Mouse (Mus musculus) forebrain, embryonic 15.5 days (tissue): Measurements from ENCODE around the gene Pard3b. TPM values are rescaled to one million over a fixed set of nuclear protein-coding genes. Genes with fewer than 3 reads are reported as not detected.

ENCODE experiments used
- ATAC-seq: fragments of 200-750 bp; cut with Nextera tagmentation; replicated peaks from 2 replicates; pipeline ENCODE4 v1.8.0; 2017; ENCODE audit warnings: mild to moderate bottlenecking, moderate TSS enrichment, moderate library complexity
- H3K27ac ChIP-seq: fragments of 300-500 bp; sonication (generic); replicated peaks from 2 replicates; pipeline ENCODE4 v1.5.1; 2015; ENCODE audit warnings: mild to moderate bottlenecking, inconsistent platforms
- H3K27me3 ChIP-seq: fragments of 300-500 bp; sonication (generic); 2 replicates; pipeline ENCODE4 v1.6.1; 2015; ENCODE audit warnings: inconsistent platforms
- H3K36me3 ChIP-seq: fragments of 300-500 bp; sonication (generic); 2 replicates; pipeline ENCODE4 v1.6.1; 2015; ENCODE audit warnings: mild to moderate bottlenecking, inconsistent platforms
- H3K4me1 ChIP-seq: fragments of 300-500 bp; sonication (generic); 2 replicates; pipeline ENCODE4 v1.6.1; 2015; ENCODE audit warnings: inconsistent platforms
- H3K4me2 ChIP-seq: fragments of 300-500 bp; sonication (generic); replicated peaks from 2 replicates; pipeline ENCODE4 v1.6.1; 2015; ENCODE audit warnings: mild to moderate bottlenecking, inconsistent platforms
- H3K4me3 ChIP-seq: fragments of 300-500 bp; sonication (generic); 2 replicates; pipeline ENCODE4 v1.5.1; 2015; ENCODE audit warnings: mild to moderate bottlenecking, inconsistent platforms
- H3K9ac ChIP-seq: fragments of 300-500 bp; sonication (generic); replicated peaks from 2 replicates; pipeline ENCODE4 v1.6.1; 2015; ENCODE audit warnings: mild to moderate bottlenecking, inconsistent platforms
- H3K9me3 ChIP-seq: fragments of 300-500 bp; sonication (generic); 2 replicates; pipeline ENCODE4 v1.6.1; 2016; ENCODE audit warnings: inconsistent platforms
- WGBS: fragments of 180-500 bp; shearing (Covaris S2); methylation state at CpG from one replicate; pipeline ENCODE4 v1.1.7; 2015; ENCODE audit warnings: mixed read lengths; 5-methylcytosine and 5-hydroxymethylcytosine counted together
- polyA plus RNA-seq: library from polyadenylated mRNA; unstranded; fragments of >200 nt; fragmentation: Nextera tagmentation; extraction: Ambion mirVana; gene quantifications from 2 replicates; pipeline ENCODE4 v1.2.1, GENCODE M21; 2015

Pard3b gene
- polyA plus RNA-seq, 1 experiment from 2014 or later, result 9.8 TPM

GRCm38 (mm10) chr1:61685221-61685814, 46.7 kb downstream of the Pard3b start:
- Histone ChIP-seq H3K27me3 (no peaks in the 10 kb centered on the region), H3K27ac (no peak overlapping the region), H3K36me3 (no peaks in the 10 kb centered on the region), H3K4me3 (no peak overlapping the region), H3K9me3 (no peaks in the 10 kb centered on the region), H3K4me2 (no peak overlapping the region), H3K9ac (no peak overlapping the region), H3K4me1 (peaks cover 7% of the 10 kb centered on the region; the same call in 1 of the 2 replicates)
- ATAC-seq, result 0 out of 2 replicates have a peak, but pooled peaks have one; percentile 26
- WGBS, result 12% methylated on average over 8 of the region's 8 CpGs

DNA sequence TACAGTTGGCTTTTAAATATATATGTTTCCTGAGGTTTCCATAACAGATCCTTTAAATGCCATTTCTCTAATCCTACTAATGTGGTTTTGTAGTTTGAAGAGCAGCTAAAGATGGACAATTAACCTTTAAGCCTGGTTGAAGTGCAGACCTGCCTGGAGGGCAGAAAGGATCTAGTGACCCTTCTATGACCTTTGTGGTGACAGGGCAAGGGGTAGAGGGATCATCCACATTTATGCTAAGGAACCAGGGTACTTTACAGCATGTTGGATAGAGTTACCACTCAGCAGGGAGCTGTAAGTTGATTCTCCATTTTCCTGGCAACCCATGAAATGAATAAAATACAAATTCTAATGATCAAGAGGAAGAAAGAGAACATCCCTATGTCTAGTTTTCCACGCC, 47.3 kb downstream of the Pard3b start:
- Histone ChIP-seq H3K4me3 (no peak overlapping the region), H3K27ac (no peak overlapping the region), H3K27me3 (no peaks in the 10 kb centered on the region), H3K4me2 (no peak overlapping the region), H3K9ac (no peak overlapping the region), H3K36me3 (no peaks in the 10 kb centered on the region), H3K4me1 (peaks cover 7% of the 10 kb centered on the region; the same call in 1 of the 2 replicates), H3K9me3 (no peaks in the 10 kb centered on the region)
- WGBS, result 73% methylated on average over 1 of the region's 1 CpGs
- ATAC-seq, result no peak

- no peak for ATAC-seq
- no peak overlapping the region for H3K4me3 ChIP-seq
- no peak overlapping the region for H3K4me2 ChIP-seq
- H3K4me1 ChIP-seq, result peaks cover 7% of the 10 kb centered on the region; the same call in 1 of the 2 replicates
- WGBS, result 44% methylated on average over 3 of the region's 3 CpGs
- no peak overlapping the region for H3K27ac ChIP-seq
- no peaks in the 10 kb centered on the region for H3K27me3 ChIP-seq
- no peaks in the 10 kb centered on the region for H3K36me3 ChIP-seq
- no peaks in the 10 kb centered on the region for H3K9me3 ChIP-seq
- no peak overlapping the region for H3K9ac ChIP-seq
Observed at GRCm38 (mm10) chr1:61688301-61688700, 49.7 kb downstream of the Pard3b start.

DNA sequence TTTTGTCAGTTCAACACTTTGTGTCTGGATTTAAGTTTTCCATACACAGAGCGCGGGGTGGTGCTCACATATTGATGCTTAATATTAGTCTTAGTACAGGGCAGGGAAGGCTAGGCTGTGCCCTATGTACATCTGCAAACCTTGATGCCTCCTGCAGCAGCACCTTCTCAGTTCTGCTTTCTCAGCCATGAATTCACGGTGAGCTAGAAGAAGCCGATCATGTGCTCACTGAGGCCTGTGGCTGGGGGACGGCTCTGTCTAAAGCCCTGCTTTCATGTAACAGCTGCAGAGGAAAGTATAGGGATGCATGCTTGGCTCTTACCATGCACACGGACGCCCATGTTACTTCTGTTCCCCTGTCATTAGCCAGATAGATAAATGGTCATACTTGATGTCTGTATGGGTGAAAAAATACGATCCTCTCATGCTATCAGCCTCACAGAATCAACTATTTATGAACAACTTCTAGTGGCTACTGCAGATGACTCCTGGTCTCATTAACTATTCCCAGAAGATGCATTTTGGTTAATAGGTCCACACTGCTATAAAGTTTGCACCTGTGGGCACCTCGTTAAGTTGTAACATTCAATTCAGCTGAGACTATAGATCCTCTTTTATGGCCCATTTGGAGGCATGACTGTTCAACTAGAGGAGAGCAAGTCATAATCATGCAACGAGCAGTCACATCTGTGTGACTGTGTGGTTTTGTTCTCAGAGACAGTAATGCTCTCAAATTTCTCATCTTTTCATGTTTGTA, 60.0 kb downstream of the Pard3b start:
- no peak for ATAC-seq
- no peaks in the 10 kb centered on the region for H3K4me1 ChIP-seq
- H3K4me3 ChIP-seq, result no peak overlapping the region
- H3K36me3 ChIP-seq, result no peaks in the 10 kb centered on the region
- H3K9ac ChIP-seq, result no peak overlapping the region
- H3K9me3 ChIP-seq, result no peaks in the 10 kb centered on the region
- 67% methylated on average over 10 of the region's 10 CpGs for WGBS
- H3K27ac ChIP-seq, result no peak overlapping the region
- H3K4me2 ChIP-seq, result no peak overlapping the region
- no peaks in the 10 kb centered on the region for H3K27me3 ChIP-seq

DNA sequence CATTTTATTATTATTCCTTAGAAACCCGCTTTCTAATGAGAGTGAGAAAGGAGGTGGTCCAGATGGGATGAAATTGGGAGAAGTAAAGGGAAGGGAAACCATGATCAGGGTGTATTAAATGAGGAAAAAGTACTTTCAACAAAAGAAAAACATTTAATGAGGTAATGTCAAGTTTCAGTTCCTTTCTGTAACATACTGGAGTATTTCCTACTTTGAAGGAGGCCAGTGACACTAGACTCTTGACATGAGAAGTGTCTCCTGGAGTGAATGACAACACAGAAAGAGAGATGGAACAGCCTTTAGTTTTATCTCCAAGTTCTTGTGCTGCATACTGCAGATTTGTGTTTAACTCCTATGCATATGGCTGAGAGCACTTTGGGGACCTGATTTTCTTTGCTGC, 71.2 kb downstream of the Pard3b start:
- H3K4me3 ChIP-seq, result no peak overlapping the region
- WGBS, result 91% methylated on average over 1 of the region's 1 CpGs

DNA sequence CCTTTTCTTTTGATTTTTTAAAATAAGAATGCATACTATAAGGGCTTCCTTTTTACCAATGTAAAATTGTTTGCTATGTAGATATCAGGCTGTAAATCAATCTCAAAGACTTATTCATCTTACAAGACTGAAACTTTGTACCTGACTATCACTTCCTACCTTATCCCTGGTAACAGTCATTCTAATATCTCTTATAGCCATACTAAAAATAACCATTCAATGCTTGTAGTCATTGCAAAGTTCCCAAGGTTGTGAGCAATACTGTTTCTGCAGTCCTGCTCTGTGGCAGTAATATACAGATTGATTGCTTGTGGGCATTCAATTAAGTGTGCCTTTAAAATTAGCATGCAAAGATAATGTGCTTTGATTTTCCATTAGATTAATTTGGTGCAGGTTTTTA, 72.9 kb downstream of the Pard3b start:
- no peak for ATAC-seq
- no peaks in the 10 kb centered on the region for H3K4me1 ChIP-seq

More for the DNA sequence above, 71.2 kb downstream of the Pard3b start:
- no peak for ATAC-seq
- no peaks in the 10 kb centered on the region for H3K27me3 ChIP-seq
- H3K9ac ChIP-seq, result no peak overlapping the region
- H3K36me3 ChIP-seq, result no peaks in the 10 kb centered on the region
- no peak overlapping the region for H3K27ac ChIP-seq
- no peaks in the 10 kb centered on the region for H3K4me1 ChIP-seq
- H3K9me3 ChIP-seq, result no peaks in the 10 kb centered on the region
- H3K4me2 ChIP-seq, result no peak overlapping the region

GRCm38 (mm10) chr1:61729654-61730053, 91.0 kb downstream of the Pard3b start:
- WGBS, result 51% methylated on average over 4 of the region's 4 CpGs
- H3K27me3 ChIP-seq, result no peaks in the 10 kb centered on the region
- no peak for ATAC-seq
- H3K27ac ChIP-seq, result no peak overlapping the region
- no peaks in the 10 kb centered on the region for H3K9me3 ChIP-seq
- H3K36me3 ChIP-seq, result no peaks in the 10 kb centered on the region
- H3K4me3 ChIP-seq, result no peak overlapping the region
- H3K4me2 ChIP-seq, result no peak overlapping the region
- no peak overlapping the region for H3K9ac ChIP-seq
- no peaks in the 10 kb centered on the region for H3K4me1 ChIP-seq

More for the DNA sequence above, 72.9 kb downstream of the Pard3b start:
- Histone ChIP-seq H3K4me3 (no peak overlapping the region), H3K36me3 (no peaks in the 10 kb centered on the region), H3K9me3 (no peaks in the 10 kb centered on the region), H3K27ac (no peak overlapping the region), H3K4me2 (no peak overlapping the region), H3K9ac (no peak overlapping the region), H3K27me3 (no peaks in the 10 kb centered on the region)

DNA sequence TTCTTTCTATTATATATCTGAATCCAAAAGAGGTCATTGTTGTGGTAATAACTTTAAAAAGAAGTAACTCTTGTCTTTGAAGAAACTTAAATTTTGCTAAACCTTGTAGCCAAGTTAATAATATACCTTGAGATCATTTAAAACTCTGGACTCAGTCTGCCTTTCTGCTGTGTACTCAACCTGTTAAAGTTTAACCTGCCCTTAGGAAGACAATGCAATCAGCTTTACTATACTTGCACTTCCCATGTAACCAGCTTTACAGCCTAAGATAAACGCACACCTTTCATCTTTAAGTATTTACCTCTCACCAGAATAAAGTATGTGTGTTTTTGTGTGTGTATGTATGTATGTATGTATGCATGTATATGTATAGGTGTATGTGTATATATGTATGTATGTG, 97.9 kb downstream of the Pard3b start:
- ATAC-seq, result no peak
- Histone ChIP-seq H3K36me3 (no peaks in the 10 kb centered on the region), H3K9me3 (no peaks in the 10 kb centered on the region), H3K4me2 (no peak overlapping the region), H3K4me1 (no peaks in the 10 kb centered on the region), H3K4me3 (no peak overlapping the region), H3K9ac (no peak overlapping the region), H3K27me3 (no peaks in the 10 kb centered on the region), H3K27ac (no peak overlapping the region)
- WGBS, result 98% methylated on average over 1 of the region's 1 CpGs

GRCm38 (mm10) chr1:61742831-61743230, 104.2 kb downstream of the Pard3b start:
- Histone ChIP-seq H3K9me3 (no peaks in the 10 kb centered on the region), H3K9ac (no peak overlapping the region), H3K4me1 (no peaks in the 10 kb centered on the region), H3K4me3 (no peak overlapping the region), H3K36me3 (no peaks in the 10 kb centered on the region), H3K4me2 (no peak overlapping the region), H3K27ac (no peak overlapping the region), H3K27me3 (no peaks in the 10 kb centered on the region)
- ATAC-seq, result no peak

DNA sequence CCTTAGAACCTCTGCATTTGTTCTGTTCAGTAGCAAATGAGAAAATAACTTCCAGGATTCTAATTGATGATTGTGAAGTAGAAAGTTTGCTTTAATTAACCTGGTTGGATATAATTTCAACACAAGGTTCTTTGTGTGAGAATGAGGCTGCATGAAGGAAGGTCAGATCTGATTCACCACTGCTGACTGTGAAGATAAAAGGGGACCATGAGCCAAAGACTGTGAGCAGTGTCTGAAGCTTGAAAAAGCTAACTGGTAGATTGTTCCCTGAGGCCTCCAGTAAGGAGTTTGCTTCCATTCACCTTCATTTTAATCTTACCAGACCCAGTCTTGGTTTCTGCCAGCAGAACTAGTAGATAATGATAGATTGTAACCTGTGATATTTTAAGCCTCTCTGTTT, 108.9 kb downstream of the Pard3b start:
- H3K36me3 ChIP-seq, result no peaks in the 10 kb centered on the region
- no peaks in the 10 kb centered on the region for H3K9me3 ChIP-seq
- no peak overlapping the region for H3K4me2 ChIP-seq
- no peak overlapping the region for H3K27ac ChIP-seq
- no peaks in the 10 kb centered on the region for H3K27me3 ChIP-seq
- no peaks in the 10 kb centered on the region for H3K4me1 ChIP-seq
- H3K4me3 ChIP-seq, result no peak overlapping the region
- no peak overlapping the region for H3K9ac ChIP-seq
- no peak for ATAC-seq

- H3K9ac ChIP-seq, result no peak overlapping the region
- WGBS, result 93% methylated on average over 1 of the region's 1 CpGs
- no peaks in the 10 kb centered on the region for H3K36me3 ChIP-seq
- no peaks in the 10 kb centered on the region for H3K9me3 ChIP-seq
- ATAC-seq, result no peak
- no peak overlapping the region for H3K4me2 ChIP-seq
- H3K27me3 ChIP-seq, result no peaks in the 10 kb centered on the region
- no peaks in the 10 kb centered on the region for H3K4me1 ChIP-seq
- H3K4me3 ChIP-seq, result no peak overlapping the region
- no peak overlapping the region for H3K27ac ChIP-seq
Observed at GRCm38 (mm10) chr1:61751008-61751407, 112.4 kb downstream of the Pard3b start.

- Histone ChIP-seq H3K4me1 (no peaks in the 10 kb centered on the region), H3K4me2 (no peak overlapping the region), H3K4me3 (no peak overlapping the region), H3K27me3 (no peaks in the 10 kb centered on the region), H3K27ac (no peak overlapping the region), H3K9ac (no peak overlapping the region), H3K9me3 (no peaks in the 10 kb centered on the region), H3K36me3 (no peaks in the 10 kb centered on the region)
- ATAC-seq, result no peak
- WGBS, result 84% methylated on average over 1 of the region's 1 CpGs
Observed at GRCm38 (mm10) chr1:61756771-61757170, 118.1 kb downstream of the Pard3b start.

DNA sequence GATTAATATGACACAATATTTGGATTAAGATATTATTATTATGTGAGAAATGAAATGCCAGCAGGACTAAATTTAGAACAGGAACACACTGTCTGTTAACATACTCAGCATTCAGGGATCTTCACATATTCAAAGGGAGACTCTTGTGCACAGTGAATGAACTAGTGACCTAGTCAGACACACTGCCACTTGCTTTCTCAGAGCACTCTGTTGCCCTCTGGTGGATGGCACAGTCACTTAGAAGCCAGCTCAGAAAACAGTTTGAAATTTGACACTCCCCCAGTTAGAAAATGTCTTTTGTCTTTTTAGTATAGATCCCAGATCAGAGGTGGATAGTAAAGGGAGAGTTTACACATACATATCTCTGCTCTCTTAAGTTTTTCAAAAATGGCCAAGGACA, 132.6 kb downstream of the Pard3b start:
- Histone ChIP-seq H3K36me3 (no peaks in the 10 kb centered on the region), H3K4me3 (no peak overlapping the region), H3K27ac (no peak overlapping the region), H3K9ac (no peak overlapping the region), H3K27me3 (no peaks in the 10 kb centered on the region), H3K9me3 (no peaks in the 10 kb centered on the region), H3K4me2 (no peak overlapping the region), H3K4me1 (no peaks in the 10 kb centered on the region)
- ATAC-seq, result no peak
